Mouse (Mus musculus) adrenal gland, postnatal 14 days (tissue): ENCODE measurements around the gene Robo1. TPM values are rescaled to one million over a fixed set of nuclear protein-coding genes. Genes with fewer than 3 reads are reported as not detected.

ENCODE experiments used
- DNase-seq: peaks from one replicate; pipeline ENCODE4 v3.0.0; 2021; ENCODE audit warnings: mixed read lengths
- total RNA-seq: library from RNA; stranded (reverse); gene quantifications from 2 replicates; pipeline ENCODE4 v1.2.3, GENCODE M21; 2021

Robo1 gene
- total RNA-seq, 1 experiment from 2014 or later: 101 TPM

DNA sequence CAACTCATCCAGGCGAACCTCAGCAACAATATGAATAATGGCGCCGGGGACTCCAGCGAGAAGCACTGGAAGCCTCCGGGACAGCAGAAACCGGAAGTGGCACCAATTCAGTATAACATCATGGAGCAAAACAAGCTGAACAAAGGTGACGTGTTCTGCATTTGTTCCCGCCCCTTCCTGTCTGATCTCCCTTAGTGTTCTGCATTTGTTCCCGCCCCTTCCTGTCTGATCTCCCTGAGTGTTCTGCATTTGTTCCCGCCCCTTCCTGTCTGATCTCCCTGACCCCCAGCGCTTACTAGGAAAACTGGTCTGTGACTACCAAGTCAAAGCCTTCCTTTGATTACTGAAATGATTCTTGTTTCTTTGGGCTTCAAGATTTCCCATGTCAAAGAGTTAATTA is 696.5 kb downstream of the Robo1 start:
- no peak for DNase-seq

- no peak for DNase-seq
Measured at GRCm38 (mm10) chr16:73005831-73006230, 697.7 kb downstream of the Robo1 start.

GRCm38 (mm10) chr16:73007434-73007833 is 699.3 kb downstream of the Robo1 start:
- DNase-seq: no peak

GRCm38 (mm10) chr16:73011313-73011712 is 703.2 kb downstream of the Robo1 start:
- no peak for DNase-seq

DNA sequence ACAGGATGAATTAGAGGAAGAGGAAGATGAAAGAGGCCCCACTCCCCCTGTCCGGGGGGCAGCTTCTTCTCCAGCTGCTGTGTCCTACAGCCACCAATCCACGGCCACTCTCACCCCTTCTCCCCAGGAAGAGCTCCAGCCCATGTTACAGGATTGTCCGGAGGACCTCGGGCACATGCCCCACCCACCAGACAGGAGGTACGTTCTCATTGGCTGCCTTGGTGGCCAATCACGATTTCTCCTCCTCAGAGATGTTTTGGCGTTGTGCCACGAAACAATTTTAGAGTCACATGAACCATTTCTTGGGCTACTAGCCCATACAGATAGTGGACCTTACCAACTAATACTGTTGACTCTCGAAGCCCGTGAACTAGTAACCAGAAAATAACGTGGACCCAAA is 704.8 kb downstream of the Robo1 start:
- DNase-seq: no peak

DNA sequence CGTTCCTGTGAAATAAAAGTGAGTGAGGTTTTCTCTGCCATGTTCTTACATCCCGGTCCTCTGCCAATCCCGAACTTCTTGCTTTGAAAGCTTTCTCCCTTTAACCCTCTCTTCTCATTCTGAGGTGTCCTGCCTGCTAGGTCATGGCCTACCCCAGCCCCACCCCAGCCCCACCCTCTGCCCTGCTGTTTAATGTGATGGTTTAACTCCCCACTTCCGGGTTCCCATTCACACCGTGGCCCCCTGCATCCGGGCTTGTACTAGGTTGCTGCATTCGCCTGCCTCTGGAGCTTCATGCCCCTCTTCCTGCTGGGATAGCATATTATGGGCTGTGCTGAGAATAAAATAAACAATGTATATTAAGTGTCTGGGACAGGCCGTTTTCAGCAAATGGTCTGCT is 706.4 kb downstream of the Robo1 start:
- DNase-seq: no peak

DNA sequence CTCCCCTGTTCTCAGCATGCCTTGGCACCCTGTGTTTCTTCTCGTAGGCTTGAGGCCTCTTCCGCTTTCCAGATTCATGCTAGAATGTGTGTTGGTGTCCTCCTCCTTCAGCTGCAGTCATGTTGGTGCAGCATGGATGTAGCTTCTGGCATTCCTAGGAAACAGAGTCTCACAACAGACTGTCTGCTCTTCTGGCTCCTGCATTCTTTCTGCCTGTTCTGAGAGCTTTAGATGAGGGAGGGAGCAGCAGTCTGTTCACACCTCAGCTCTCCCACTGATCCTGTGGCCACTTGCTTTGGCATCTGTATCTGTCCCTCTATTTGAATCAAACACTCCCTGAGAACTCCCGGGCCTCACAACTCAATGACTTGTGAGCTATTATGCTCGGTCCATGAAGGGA is 707.9 kb downstream of the Robo1 start:
- DNase-seq: no peak

- no peak for DNase-seq
Measured at GRCm38 (mm10) chr16:73016801-73017200, 708.7 kb downstream of the Robo1 start.

DNA sequence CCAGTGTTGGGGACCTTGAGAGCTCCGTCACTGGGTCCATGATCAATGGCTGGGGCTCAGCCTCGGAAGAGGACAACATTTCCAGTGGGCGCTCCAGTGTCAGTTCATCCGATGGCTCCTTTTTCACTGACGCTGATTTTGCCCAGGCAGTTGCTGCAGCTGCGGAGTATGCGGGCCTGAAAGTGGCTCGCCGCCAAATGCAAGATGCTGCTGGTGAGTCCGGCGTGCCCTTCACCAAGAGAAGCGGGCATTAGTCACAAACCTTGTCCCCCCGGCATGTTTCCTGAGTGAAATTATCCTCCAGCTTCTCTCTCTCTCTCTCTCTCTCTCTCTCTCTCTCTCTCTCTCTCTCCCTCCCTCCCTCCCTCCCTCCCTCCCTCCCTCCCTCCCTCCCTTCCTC is 716.2 kb downstream of the Robo1 start:
- DNase-seq: peak; percentile 84

DNA sequence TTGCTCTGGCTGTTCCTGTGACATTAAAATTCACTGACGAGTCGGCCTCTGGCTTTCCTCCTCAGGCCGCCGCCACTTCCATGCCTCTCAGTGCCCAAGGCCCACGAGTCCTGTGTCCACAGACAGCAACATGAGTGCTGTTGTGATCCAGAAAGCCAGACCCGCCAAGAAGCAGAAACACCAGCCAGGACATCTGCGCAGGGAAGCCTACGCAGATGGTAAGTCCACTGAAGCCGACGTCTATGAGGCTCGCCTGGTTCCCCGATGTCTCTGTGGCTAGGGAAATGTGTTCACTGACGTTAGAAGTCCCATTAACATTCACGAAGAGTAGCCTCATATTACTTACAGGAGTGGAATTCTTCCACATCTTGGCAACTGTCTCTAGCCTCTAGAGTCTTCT is 719.6 kb downstream of the Robo1 start:
- DNase-seq: no peak

- no peak for DNase-seq
Measured at GRCm38 (mm10) chr16:73030999-73031398, 722.9 kb downstream of the Robo1 start.

- DNase-seq: no peak
Measured at GRCm38 (mm10) chr16:73035210-73035985, 727.3 kb downstream of the Robo1 start.

DNA sequence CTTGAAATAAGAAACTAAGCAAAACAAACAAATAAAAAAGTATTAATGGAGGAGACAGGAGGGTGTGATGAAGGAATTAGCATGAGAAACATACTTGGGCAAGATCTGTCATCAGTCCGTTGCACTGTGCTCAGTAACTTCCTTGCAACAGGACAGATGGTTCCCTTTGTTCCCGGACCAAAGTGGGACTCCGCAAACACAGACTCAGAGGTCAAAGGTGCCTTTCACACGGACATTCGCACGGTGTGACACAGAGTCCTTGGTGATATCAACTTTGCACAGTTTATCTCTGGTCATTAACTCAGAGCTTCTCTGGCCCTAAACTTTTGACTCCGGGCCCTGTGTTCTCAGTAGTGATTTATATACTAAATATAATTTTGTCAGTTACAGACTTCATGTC is 730.4 kb downstream of the Robo1 start:
- no peak for DNase-seq

DNA sequence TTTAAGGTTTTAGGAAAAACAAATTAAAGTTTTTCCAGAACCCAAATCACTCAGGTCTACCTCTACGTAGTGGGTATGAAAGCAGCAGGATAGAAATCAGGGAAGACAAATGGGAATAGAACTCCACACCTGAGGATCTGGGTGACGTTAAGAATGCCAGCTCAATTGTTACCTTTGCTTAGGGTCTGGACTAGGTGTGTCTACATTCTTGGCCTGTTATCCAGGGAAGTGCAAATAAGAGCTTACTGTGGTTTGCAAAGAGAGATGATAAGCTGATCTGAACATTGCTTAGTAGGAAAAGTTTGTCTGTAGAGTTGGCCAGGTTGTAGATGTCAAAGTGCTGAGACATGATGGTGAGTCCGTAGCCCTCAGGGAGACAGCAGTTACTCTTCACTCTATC is 754.4 kb downstream of the Robo1 start:
- no peak for DNase-seq

DNA sequence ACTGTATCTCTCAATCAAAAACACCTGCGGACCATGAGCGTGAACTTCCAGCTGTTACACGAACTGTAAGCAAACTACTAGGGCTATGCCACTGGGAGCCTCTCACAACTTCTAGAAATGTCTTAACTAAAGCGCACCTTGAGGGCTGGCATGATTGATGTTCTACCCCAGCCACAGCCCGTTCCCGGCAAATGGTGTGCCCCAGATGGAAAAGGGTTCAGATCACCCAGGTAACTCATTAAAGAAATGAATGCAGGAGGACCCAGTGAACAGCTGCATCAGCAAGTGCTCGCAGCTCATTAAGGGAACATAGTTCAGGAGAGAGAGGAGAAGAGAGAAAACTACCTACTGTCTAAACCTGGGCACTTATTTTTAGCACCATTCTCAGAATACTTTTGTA is 759.7 kb downstream of the Robo1 start:
- no peak for DNase-seq

- no peak for DNase-seq
Measured at GRCm38 (mm10) chr16:73072047-73072446, 763.9 kb downstream of the Robo1 start.

DNA sequence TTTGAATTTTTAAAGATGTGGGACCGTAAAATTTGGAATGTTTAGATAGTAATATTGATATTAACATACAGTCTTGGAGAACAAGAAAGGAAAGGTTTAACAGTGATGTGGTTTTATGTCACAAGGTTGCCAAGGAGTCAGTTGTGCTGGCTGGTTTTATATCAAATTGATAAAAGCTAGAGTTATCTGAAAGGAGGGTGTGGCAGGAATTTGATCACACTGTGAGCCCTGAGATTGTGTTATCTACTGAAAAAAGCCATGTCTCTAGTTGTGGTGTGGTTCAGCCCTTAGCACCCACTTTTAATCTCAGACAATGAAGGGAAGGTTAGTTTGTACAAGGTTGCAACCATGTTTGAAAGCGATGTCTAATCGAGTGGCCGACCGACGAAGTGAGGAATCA is 764.8 kb downstream of the Robo1 start:
- no peak for DNase-seq

GRCm38 (mm10) chr16:73082420-73082819 is 774.3 kb downstream of the Robo1 start:
- DNase-seq: no peak

DNA sequence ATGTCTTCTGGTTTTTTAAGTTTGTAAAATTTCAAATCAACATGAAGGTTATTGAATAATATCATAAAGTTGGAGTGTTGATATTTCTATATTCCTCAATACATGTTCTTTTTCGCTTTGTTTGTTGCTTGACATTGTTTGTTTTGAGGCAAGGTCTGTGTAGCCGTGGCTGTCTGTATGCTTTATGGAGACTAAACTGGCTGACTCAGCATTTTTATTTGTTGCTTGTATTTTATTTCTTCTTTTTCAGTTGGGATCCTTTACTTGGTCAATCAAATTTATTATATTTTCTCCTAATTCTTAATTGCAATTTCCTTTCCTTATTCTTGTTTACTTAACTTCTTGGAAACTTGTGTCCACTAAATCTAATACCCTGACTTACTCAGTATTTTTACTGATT is 775.0 kb downstream of the Robo1 start:
- DNase-seq: no peak
